In genomic region chr2:130476666-130477297, GRCm38 (mm10) we compare ENCODE assay signal across 29 mouse cellular contexts. TPM values are rescaled to one million over a fixed set of nuclear protein-coding genes. Genes with fewer than 3 reads are reported as not detected.
DNase-seq lines count a peak whose midpoint lies in the region; TF ChIP-seq lines count a peak whose summit lies in the region.
"Had no signal": no experiment of that assay in that cellular context is flagged by ENCODE, and none has a peak within 500 bp of the region (broad histone marks: within the 10 kb centered on the region; RNA-seq: fewer than 3 reads in every experiment).

No protein-coding gene starts in this region.

- H3K79me2 ChIP-seq in macrophage (ENCODE audit: inconsistent target), result peaks cover 100% of the 10 kb centered on the region

- peak overlapping the region; percentile 35 for H3K27ac ChIP-seq in gastrocnemius, adult 2 months
- 0 out of 2 replicates have a peak overlapping the region, but pooled peaks have one; percentile 7 for H3K27ac ChIP-seq in macrophage
- H3K27ac ChIP-seq: embryonic facial prominence, embryonic 12.5 days; forebrain, embryonic 10.5 days; forebrain, embryonic 15.5 days; hindbrain, embryonic 10.5 days; kidney, embryonic 15.5 days; limb, embryonic 10.5 days; limb, embryonic 15.5 days; liver, embryonic 13.5 days; midbrain, embryonic 13.5 days; stomach, postnatal 0 days had no signal

- DNase-seq in gastrocnemius, adult 2 months, result no peak
- DNase-seq in gastrocnemius, postnatal 25 days, result no peak
- DNase-seq in heart, postnatal 4 days, result peak; percentile 14
- no peak for DNase-seq in heart, postnatal 36 days
- DNase-seq in right cerebral cortex, adult 18-20 months, result peak; percentile 32
- no peak for DNase-seq in right cerebral cortex, postnatal 25 days
- DNase-seq in urinary bladder, postnatal 36 days (ENCODE audit: low spot score in 2 of 2), result no peak
- DNase-seq: adrenal gland, postnatal 10 days; cerebellum, adult 8-10 months; cerebellum, postnatal 25 days; embryo, embryonic 11 days; gastrocnemius, postnatal 10 days; kidney, adult 18-20 months; kidney, postnatal 25 days; liver, embryonic 13.5 days; lung, adult 18-20 months; lung, postnatal 4 days; thymus, adult 18-20 months; thymus, postnatal 25 days had no signal

- peak overlapping the region; percentile 32 for H3K4me3 ChIP-seq in gastrocnemius, adult 2 months
- H3K4me3 ChIP-seq in macrophage (ENCODE audit: inconsistent target), result no peak overlapping the region
- H3K4me3 ChIP-seq: embryonic facial prominence, embryonic 12.5 days; forebrain, embryonic 10.5 days; forebrain, embryonic 15.5 days; hindbrain, embryonic 10.5 days; kidney, embryonic 15.5 days; limb, embryonic 10.5 days; limb, embryonic 15.5 days; liver, embryonic 13.5 days; midbrain, embryonic 13.5 days had no signal

- H3K36me3 ChIP-seq in macrophage (ENCODE audit: inconsistent target), result no peaks in the 10 kb centered on the region
- H3K36me3 ChIP-seq: embryonic facial prominence, embryonic 12.5 days; forebrain, embryonic 15.5 days; limb, embryonic 15.5 days had no signal

- TF ChIP-seq CTCF in gastrocnemius, adult 2 months (IDR thresholded peaks at IDR 0.05), result no peak

- intact Hi-C loops in gastrocnemius, adult 2 months (cut with DNase I), result no loop called here
- intact Hi-C loops in heart, postnatal 36 days (cut with DNase I), result loop anchor here (2.0 kb wide), 1 partner anchor 24 kb away; no protein-coding TSS in a partner anchor

- 76% methylated on average over 6 of the region's 6 CpGs for WGBS in macrophage (ENCODE audit: missing documents)

RNA-seq across cellular contexts. Expression of gene Ptpra, which starts 26.7 kb away (rescaled TPM):
- total RNA-seq in gastrocnemius, adult 2 months (2021), result 10 to 100 TPM; 16.0 to 23.3 TPM
- total RNA-seq in gastrocnemius, postnatal 25 days (2021), result 10 to 100 TPM; 17.3 to 21.4 TPM
- 10 to 100 TPM; 78.9 to 86.4 TPM for total RNA-seq in heart, postnatal 4 days (2021)
- total RNA-seq in heart, postnatal 36 days (2021), result 10 to 100 TPM; 48.6 to 49.0 TPM
- 100 to 1,000 TPM; 111 to 422 (median 259) TPM for total RNA-seq in macrophage (2018; cell fraction: chromatin; rRNA removed)
- 100 to 1,000 TPM; 105 to 193 (median 134) TPM for total RNA-seq in macrophage (2018; cell fraction: cytosol; rRNA removed)
- total RNA-seq in macrophage (2018; cell fraction: nucleus; rRNA removed), result 100 to 1,000 TPM; 110 to 340 (median 159) TPM
- 146 to 403 TPM (median 209 TPM) in 3 replicates for polyA plus RNA-seq in macrophage (2018)

RNA-seq across cellular contexts. Expression of gene Pced1a, which starts 52.3 kb away (rescaled TPM):
- 1 to 10 TPM; 4.5 to 5.0 TPM for total RNA-seq in gastrocnemius, adult 2 months (2021)
- total RNA-seq in gastrocnemius, postnatal 25 days (2021), result 1 to 10 TPM; 3.8 to 4.5 TPM
- 1 to 10 TPM; 5.6 to 6.2 TPM for total RNA-seq in heart, postnatal 4 days (2021)
- 1 to 10 TPM; 4.9 to 5.3 TPM for total RNA-seq in heart, postnatal 36 days (2021)
- 10 to 100 TPM; 37.9 to 74.4 (median 55.7) TPM for total RNA-seq in macrophage (2018; cell fraction: chromatin; rRNA removed)
- 10 to 100 TPM in 10 of 26 experiments, 1 to 10 TPM in 16; 7.1 to 12.7 (median 9.2) TPM for total RNA-seq in macrophage (2018; cell fraction: cytosol; rRNA removed)
- 10 to 100 TPM; 24.9 to 66.1 (median 40.2) TPM for total RNA-seq in macrophage (2018; cell fraction: nucleus; rRNA removed)
- 9.0 to 12.8 TPM (median 11.4 TPM) in 3 replicates for polyA plus RNA-seq in macrophage (2018)

RNA-seq across cellular contexts. Expression of gene Vps16, which starts 52.6 kb away (rescaled TPM):
- 10 to 100 TPM; 15.7 to 19.1 TPM for total RNA-seq in gastrocnemius, adult 2 months (2021)
- 10 to 100 TPM; 16.2 to 16.8 TPM for total RNA-seq in gastrocnemius, postnatal 25 days (2021)
- 10 to 100 TPM; 39.0 to 45.3 TPM for total RNA-seq in heart, postnatal 4 days (2021)
- total RNA-seq in heart, postnatal 36 days (2021), result 10 to 100 TPM; 25.2 to 30.7 TPM
- total RNA-seq in macrophage (2018; cell fraction: chromatin; rRNA removed), result 100 to 1,000 TPM; 161 to 355 (median 246) TPM
- 10 to 100 TPM; 27.7 to 53.0 (median 41.8) TPM for total RNA-seq in macrophage (2018; cell fraction: cytosol; rRNA removed)
- 100 to 1,000 TPM in 23 of 26 experiments, 10 to 100 TPM in 3; 78.5 to 221 (median 151) TPM for total RNA-seq in macrophage (2018; cell fraction: nucleus; rRNA removed)
- polyA plus RNA-seq in macrophage (2018), result 40.1 to 54.6 TPM (median 47.9 TPM) in 3 replicates

Comparison
In these comparisons a context has a peak if more than half of its experiments do, and no peak if none do; other contexts are left out.
1. DNase-seq: peak in heart, postnatal 4 days (single experiment) and right cerebral cortex, adult 18-20 months (single experiment); none in gastrocnemius, adult 2 months (single experiment), gastrocnemius, postnatal 25 days (single experiment), heart, postnatal 36 days (0 of 2), right cerebral cortex, postnatal 25 days (single experiment) and urinary bladder, postnatal 36 days (0 of 2).